Mouse (Mus musculus) left cerebral cortex, adult 9 months (tissue): Measurements from ENCODE around the gene Bhmt2.

Experiments used
- DNase-seq, 2 experiments: peaks; one replicate each; pipeline ENCODE4 v3.0.0; 2022; ENCODE audit warnings: low spot score in 2 of 2

Gene Bhmt2

DNA sequence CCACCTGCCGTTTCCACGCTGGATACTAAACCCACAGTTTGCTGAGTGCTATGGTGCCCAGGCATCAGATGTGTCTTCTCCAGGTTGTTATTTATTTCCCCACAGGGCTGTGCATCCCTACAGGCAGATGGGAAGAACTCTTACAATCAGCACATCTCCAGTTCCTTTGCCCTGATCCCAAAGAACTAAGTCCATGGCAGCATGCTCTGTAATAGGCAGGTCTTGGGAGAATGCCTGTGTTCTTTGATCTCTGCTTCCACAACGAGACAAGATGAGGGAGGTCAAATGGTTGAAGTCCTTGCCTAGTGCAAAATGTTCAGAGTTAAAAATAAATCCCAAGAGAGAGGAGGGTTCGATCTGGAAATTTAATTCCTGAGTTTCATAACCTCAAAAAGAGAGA lies 34.5 kb downstream of the Bhmt2 start:
- DNase-seq, result no peak

DNA sequence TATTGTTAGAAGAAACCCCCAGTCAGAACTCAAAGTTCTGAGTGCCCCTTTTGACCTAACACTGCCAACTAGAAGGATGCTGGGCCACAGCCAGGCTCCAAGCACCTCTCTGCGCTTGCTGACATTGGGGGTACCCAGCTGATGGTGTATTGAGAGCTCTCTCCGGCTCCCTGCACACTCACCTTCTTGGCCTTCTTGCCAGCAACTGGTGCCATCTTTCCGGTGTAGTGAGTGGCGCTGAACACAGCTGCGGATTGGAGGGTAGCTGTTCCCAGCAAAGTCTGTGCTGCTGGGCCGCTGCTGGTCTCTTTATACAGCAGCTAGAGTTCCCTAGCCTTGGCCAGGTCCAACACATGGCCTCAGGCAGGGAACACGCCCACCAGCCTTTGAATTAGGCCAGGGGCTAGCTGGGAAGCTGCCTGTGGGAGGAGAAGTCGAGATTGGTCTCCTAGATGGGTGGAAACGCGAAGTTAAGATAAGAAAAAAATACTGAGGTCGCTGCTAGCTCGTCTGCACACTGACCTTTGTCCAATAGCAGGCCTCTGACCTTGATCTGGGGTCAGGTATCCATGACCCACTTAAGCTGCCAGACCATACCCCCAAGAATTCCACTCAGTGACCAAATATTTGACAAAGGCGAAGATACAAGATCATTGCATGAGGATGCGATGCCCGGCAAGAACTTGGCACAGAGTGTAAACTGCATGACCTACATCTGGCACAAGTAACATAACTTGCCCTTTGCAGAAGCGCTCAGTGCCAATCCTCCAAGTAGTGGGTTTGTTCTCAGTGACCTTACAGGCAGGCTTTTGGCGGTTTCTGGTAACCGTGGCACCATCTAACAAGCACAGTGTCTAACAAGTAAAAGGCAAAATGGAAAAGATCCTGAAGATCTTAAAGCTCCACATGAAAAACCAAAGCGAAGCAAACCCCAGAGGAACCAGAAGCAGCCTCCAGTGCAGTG lies 36.5 kb downstream of the Bhmt2 start, which contains the start of gene Bhmt:
Bhmt (minus strand) TSS at position 680 of the 964 bp plus-strand sequence.
- no peak for DNase-seq

DNA sequence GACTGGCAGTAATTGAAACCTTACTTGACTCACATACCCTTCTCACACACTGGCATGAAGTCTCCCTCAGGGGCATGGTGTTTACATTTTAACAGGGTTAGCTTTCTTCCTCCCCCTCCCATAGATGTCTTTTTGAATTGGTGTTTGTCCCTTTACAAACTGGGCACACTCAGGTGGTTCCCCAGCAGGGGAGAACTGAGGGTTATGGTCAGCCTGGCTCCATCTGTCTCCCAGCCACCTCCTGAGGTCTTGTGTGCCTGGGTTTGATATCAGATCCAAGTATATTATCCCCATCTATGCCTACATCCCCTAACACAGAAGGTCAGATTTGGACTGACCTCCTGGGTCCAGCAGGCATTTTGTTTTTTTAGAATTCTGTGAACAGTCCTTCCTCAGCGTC lies 37.5 kb downstream of the Bhmt2 start:
- DNase-seq, result no peak

DNA sequence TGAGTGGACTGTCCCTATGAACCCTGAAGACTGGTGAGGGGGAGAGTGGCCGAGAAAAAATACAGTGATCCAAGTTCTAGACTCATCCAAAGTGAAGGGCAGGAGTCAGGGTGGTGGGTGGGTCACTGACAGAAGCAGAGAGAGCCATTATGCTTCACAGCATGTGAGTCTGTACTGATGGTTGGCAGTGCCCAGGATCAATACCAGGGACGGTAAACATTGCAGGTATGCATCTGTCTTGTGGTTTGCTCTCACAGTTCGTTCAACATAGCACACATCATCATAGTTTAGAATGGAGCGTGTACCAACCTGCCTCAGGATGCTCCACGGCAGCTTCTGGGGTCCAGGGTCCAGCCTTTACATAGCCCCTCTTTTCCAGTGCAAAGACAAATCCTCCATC lies 41.2 kb downstream of the Bhmt2 start:
- DNase-seq, result no peak

DNA sequence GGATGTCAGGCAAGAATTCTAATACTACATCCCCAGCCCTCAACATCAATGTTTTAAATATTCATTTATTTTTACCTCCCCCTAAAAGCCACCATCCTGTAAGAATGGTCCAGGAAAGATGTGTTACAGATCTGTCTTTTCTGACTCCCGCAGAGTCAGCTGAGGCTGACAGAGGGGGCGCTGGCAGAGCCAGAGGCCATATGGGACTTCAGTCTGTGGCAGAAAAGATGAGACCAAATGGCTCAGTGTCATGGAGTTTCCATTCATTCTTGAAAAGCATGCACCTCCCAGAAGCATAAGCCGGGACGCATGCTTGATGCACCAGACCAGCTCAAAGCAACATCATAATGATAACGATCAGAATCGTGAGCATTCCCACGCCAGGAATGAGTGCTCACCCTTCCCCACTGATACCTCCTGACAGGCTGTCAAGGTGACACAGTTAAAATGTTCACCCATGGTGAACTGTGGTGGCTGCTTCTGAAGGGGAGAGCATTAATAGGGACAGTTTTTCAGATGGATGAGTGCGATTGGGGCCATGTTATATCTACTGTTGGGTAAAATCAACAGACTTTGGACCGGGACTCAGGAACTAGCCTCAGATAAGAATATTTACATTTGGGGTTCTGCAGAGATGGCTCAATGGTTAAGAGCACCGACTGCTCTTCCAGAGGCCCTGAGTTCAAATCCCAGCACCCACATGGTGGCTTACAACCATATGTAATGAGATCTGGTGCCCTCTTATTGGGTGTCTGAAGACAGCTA lies 43.0 kb downstream of the Bhmt2 start:
- DNase-seq, result no peak

DNA sequence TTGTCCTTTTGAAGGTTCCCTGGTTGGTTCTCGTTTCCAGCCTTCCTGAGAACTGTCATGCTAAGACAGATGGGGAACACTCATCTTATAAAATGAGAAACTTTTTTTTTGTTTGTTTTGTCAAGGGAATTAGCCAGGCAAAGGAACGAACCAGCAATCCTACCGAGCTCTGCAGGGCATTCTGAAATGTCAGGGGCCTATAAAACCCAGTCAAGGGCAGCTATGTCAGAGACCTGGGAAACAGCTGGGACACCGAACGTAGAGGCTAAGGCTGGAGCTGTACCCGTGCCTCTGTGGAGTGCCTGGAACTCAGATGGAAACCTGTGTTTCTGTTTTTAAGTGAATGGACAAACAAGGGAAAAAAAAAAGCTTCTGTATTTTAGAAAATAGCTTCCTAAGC lies 45.2 kb downstream of the Bhmt2 start:
- DNase-seq, result no peak

DNA sequence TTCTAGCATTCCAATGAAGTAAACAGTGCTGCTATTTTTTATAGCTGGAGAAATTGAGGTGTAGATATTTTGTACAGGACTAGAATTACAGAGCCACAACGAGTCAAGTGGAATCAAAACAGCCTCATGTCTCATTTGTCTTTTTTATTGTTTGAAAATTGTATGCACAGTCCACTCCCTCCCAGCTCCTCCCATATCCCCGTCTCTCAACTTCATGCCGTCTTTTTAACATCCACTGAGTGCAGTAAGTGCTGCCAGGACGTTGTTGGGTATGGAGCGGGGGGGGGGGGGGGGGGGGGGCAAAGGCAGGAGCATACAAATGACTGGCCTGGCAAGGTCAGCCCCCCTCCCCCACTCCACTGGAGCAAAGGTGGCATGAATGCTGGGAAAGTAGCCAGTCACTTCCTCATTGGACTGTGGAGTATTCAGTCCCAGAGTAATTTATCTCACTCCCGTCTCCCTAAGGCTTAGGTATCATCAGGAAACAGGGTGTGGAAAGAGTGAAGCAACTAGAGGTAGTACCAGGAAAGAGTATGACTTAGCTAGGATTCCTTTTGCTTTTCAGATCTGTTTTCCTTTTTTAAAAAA lies 59.6 kb downstream of the Bhmt2 start:
- DNase-seq, result no peak

DNA sequence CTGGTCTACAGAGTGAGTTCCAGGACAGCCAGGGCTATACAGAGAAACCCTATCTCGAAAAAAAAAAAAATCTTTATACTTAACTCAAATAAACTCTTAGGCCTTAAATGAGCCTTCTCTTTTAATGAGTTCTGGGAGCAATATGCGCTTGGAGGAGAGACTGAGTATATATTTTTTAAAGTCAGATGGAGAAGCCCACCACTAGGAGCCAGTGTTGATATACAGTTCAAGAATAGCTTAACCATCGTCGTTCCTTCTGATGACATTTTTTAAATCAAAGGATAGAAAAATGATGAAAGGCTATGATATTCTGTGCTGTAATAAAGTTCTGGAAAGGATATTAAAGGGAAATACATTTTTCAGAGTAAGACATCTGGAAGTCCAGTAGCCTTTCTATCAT lies 60.3 kb downstream of the Bhmt2 start:
- DNase-seq, result no peak

DNA sequence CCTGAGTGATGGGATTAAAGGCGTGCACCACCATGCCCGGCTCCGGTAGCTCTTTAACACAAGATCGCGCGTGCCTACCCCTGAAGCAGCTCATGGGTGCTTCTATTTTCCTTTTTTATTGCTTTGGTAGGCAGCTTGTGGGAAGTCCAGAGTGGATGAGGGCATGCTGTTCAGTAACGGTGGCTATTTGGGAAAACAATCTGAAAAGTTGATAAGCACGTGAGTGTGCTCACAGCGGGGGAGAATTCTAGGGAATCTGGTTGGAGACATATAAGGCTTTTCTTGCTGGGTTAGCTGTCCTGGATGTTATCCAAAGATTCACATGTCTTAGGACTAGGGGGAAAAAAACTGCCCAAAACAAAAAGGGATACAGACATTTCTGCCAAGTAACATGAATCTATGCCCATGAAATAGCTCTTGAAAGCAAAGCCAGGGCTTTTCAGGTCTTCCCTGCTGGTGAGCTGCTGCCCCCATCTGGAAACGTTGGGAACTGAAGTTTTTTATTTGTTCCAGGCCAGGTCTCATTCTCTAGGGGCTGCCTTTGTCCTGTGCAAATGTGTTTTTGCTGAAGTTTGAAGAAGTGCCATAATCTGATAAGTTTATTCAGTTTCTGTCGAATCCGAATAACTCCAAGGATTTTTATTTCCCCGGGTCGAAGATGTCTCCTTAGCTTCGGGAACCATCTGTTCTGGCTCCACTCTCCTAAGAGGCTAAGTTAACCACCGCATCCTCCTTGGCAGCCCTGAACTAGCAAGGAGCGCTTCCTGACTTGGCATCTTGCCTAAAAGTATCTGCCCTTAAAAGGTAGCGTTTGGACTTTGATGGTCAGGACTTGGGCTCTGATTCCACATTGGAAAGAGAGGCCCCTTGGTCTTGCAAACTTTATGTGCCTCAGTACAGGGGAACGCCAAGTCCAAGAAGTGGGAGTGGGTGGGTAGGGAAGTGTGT lies 61.2 kb downstream of the Bhmt2 start:
- peak in 1 of 2 experiments; percentile 89 for DNase-seq

DNA sequence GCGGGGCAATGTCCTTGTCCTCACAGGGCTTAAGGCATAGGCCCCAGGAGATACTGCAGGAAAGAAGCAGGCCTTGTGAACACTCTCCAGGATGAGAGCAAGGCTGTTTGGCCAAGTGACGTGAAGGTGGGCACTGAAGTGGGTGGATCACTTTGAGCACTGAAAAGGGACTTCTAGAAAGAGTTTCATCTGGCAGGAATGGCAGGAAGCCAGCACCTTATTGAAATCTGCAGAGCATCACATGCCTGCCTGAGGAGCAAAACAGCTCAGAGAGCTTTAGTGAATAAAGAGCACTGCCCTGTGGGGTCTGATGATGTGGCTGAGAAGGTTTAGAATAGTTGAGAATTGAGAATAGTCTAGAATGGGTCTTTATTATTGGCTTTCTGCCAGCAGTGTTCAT lies 65.6 kb downstream of the Bhmt2 start:
- DNase-seq, result no peak

DNA sequence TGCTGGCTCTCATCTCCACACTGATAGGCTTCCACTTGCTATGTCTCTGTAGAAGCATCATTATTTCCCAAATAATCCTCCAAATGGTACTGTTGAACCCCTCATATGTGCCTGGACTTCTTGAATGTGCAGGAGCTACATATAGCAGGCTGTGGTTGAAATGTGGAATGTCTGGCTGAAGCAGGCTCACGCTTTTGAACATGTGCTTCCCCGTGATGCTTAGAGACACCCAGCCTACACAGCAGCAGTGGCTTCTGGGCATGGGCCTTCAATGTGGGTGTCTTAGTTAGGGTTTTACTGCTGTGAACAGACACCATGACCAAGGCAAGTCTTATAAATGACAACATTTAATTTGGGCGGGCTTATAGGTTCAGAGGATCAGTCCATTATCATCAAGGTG lies 66.4 kb downstream of the Bhmt2 start:
- DNase-seq, result peak in 1 of 2 experiments; percentile 52

DNA sequence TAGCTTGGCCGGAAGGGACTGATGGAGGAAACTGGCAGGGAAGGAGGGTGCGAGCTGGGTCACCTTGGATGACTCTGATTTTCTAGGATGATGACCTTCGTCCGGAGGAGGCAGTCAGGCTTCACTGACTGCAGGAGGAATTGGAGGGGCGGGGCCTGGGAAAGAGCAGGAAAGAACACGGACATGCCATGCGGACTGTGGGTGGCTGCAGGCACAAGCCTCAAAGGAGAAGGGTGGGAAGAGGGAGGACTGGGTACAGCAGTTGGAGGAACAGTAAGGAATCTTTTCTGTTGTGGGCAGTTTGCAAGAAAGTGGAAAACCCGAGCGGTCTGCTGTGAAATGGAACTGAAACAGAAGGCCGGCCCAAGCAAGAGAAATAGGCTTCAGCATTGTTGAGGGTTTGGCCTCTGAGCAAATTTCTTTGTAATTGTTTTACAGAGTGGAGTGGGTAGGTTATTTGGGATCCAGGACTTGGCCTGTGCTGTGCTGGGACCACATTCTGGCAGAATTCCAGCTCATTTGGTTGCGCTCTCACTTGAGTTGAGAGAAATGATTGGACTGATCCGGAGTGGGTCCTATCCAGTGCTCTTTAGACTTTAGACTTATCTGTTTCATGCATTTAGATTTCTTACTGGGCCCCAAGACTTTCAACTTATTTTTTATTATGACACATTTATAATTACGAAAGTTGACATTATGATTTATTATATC lies 67.1 kb downstream of the Bhmt2 start:
- DNase-seq, result peak in 1 of 2 experiments; percentile 46
